Mouse (Mus musculus) ovary, adult 18-20 months (tissue): ENCODE measurements at regions not wholly inside any gene's neighbourhood (a gene's known extent, or its start where the extent isn't known, plus 50 kb on each side); places are given as distances from the start of the nearest gene placed in this dataset.

Experiments used
- DNase-seq: peaks from one replicate; pipeline ENCODE4 v3.0.0; 2022; ENCODE audit warnings: low spot score, mixed read lengths

DNA sequence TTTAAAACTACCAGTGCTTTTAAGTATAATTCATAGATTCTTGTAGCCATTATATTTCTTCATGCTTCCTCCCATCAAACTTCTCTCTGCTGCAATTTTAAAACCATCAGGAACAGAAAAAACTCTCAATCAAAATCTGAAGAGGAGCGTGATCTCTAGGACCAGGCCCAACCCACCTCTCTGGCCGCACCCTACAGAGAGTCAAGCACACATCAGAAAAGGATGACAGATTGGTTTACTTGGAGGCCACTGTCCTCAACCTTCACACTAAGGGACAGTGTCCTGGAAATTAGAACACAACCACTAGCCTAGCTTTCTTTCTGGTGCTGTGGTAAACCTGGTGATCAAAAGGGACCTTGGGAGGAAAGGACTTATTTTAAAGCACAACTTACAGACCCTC lies 342.7 kb upstream of the Map3k7 start:
- DNase-seq = no peak

DNA sequence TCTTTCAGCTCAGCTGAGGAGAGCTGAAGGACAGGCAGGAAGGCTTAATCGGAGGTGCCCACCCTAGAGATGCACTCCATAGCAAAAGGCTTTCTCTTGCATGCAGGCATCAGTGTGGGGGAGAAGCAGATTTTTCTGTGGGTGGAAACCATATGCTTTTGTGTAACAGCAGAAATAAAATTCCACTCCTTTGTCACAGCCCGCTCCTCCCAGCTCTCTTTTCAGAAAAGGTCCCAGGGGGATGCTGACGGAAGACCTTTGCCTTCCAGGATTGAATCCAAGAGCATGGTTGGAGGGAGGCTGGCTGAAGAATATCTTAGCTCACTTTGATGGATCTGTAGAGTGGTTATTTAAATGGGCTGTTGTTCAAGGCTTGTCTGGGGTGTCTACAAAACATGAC lies 336.8 kb upstream of the Map3k7 start:
- DNase-seq = no peak

DNA sequence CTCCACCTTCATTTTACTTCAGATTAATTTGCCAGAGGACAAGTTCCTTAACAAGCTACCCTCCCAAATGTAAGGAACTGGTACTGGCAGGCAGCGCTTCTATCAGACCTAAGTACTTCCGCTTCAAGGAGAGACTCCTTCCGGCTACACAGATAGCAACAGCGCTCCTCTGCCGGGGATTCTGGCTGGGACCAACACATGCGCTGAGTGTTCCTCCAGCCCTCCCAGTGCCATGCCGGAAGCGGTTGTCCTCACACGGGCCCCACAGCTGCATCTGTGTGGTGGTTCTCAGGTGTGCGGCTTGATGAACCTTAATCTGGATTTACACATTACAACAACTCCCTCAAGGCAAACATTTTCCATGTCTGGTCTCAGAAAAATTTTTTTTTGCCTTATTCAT lies 336.1 kb upstream of the Map3k7 start:
- DNase-seq = no peak

DNA sequence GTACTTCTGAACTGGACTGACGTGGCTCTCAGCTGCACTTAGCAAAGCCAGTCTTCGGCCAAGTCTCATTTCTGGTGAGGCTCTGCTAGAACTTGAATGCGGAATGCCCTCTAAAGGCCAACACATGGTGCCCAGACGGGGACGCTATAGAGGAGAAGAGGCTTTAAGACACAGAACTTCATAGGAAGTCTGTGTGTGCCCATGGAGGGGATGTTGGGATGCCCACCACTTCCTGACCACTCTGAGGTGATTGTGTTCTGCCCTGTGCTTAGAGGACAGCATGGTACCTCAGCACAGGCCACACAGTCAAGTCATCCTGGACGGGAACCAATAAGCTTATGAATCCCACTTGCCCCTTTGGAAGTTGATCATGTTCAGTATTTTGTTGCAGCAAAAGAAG lies 325.3 kb upstream of the Map3k7 start:
- no peak for DNase-seq

DNA sequence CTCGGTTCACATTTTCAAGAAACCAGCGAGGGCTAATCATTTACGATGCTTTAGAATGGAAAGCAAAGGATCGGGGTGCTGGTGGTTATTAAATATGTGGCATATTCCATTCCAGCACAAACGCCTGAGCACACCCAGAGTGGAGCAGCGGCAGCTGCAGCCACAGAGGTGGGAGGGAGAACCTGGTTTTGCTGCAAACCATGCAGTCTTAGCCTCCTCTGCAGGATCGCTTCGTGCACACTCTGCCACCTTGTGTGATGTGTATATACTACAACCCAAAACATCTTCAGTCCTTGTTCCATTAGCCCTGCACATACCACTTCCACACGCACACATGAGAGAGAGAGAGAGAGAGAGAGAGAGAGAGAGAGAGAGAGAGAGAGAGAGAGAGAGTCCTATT lies 321.7 kb upstream of the Map3k7 start:
- DNase-seq = peak; percentile 11

DNA sequence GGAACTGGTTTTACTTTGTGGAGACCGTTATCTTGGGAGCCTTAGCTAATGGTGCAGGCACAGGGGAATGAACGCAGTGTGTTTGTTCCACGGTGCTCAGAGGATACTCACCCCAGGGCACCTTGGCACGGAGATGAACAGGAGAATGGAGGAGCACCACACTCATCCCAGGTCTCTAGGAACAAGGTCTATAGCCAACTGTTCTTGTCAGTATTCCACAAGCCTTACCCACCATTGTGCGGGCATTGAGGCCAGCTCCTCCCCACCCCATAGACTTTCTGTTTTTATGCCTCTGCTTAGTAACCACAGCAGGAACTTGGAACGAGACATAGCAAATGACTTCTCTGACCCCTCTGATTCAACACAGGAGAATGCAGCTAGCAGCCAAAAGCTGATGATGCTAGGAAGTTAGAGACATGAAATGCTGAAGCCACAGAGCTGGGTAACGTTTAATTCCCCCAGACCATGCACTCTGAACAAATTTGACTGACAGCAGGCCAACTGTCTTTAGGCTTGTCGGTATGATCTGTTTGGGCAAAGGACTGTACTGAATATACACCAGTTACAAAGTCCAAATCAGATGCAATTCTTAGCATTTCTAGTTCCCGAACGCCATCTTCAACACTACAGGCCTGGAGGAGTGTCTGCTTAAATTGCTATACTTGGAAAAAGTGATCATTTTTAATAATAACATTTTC lies 321.2 kb upstream of the Map3k7 start:
- DNase-seq = peak; percentile 16

DNA sequence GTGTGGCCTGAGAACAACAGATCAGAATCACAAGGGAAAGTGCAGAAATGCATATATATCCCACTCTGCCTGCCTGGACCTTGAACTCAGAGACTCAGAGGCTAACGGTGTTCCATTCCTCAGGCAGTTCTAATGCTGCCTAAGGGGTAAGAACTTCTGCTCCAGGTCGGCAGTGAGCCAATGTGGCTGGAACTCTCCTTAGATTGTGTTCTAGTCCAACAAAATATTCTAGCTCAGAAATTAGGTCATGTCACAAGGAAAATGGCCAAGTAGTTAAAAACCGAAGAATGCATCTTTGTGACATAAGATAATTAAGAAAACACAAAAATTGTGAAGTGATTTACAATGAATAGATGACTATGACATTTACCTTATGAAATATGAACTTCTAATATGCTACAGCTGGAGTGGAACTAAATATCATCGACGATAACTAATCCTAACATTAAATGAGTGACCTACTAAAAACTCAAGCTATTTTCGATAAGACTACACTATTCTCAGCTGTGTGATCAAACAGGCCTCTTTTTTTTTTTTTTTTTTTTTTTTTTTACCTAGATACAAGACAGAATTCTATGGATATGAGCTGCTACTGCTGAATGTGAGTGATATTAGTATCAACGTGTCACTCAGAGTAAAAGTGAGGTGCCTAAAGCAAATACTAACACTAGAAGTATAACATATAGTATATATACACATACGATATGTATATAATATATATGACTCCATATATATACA lies 315.1 kb upstream of the Map3k7 start:
- DNase-seq = no peak

DNA sequence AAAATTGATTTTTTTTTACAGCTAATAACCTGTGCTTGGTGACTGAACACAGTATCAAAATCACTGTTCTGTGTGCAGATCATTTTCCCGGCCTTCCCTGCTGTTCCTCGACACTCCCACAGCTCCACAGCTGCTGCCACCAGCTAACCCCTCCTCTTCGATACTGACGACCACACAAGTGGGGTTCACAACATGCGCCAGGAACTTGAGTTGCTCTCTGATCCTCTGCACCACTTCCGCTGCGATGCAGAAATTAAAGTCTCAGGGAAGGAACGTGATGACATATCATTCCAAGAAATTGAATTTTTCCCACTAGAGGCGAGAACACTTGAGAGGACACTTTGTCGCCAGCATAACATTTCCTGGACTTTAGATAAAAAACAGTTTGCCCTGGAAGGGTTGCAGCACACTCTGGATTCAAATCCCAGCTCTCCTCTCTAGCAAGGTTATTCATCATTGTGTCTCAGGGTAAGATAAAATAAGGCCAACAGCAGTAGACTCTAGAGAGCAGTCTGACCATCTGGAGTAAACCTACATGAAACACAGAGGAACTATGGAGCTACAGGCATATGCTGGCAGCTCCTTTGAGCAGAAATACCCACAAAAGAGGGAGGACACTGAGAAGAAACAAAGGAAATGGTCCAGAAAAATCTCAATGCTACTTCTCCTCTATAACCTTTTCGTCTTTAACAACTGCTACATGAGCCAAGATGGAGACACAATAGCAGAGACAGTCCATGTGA lies 308.4 kb upstream of the Map3k7 start:
- DNase-seq = no peak

DNA sequence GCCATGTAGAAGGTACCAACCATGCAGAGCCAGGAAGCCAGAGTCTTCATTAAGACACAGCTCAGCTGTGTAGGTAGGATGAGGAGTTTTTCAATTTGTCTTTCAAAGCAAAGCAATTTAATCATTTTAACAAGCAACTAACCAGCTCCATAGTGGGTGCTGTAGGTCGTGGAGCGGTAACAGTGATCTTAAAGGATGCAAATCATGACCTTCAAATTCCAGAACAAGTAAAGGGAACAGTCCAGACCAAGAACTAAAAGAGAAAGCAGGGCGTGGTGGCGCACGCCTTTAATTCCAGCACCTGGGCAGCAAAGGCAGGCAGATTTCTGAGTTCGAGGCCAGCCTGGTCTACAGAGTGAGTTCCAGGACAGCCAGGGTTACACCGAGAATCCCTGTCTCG lies 307.8 kb upstream of the Map3k7 start:
- no peak for DNase-seq

DNA sequence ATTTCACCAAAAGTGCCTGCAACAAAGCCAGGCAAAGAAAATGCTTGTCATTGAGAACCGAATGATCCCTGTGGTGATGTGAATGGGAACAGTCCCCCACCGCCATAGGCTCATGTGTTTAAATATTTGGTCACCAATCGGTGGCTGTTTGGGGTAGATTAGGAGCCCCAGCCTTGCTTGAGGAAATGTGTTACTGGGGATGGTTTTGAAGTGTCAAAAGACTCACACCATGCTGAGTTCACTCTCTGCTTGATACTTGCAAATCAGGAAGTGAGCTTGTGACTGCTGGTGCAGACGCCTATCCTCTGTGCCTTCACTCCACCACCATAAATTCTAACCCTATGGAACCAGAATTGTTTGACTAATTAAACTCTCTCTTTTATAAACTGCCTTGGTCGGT lies 305.1 kb upstream of the Map3k7 start:
- DNase-seq = no peak

DNA sequence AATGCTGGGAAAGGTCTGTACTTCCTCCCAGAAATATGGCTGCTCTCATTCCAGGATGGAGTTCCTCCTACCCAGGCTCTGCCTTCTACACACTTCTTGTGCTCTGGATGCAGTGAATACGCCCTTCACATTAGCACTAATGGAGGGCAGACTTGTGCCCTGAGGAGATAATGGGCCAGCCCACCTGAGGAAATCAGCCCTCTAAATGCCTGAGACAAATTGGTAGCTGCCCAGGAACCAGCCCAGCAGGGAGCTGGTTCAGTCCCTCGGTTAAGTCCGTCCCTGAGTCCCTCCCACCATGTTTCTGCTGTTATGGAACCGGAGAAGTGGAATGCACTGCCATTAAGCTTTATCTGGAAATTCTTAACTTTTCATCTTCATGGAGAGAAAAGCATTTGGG lies 303.0 kb upstream of the Map3k7 start:
- no peak for DNase-seq

DNA sequence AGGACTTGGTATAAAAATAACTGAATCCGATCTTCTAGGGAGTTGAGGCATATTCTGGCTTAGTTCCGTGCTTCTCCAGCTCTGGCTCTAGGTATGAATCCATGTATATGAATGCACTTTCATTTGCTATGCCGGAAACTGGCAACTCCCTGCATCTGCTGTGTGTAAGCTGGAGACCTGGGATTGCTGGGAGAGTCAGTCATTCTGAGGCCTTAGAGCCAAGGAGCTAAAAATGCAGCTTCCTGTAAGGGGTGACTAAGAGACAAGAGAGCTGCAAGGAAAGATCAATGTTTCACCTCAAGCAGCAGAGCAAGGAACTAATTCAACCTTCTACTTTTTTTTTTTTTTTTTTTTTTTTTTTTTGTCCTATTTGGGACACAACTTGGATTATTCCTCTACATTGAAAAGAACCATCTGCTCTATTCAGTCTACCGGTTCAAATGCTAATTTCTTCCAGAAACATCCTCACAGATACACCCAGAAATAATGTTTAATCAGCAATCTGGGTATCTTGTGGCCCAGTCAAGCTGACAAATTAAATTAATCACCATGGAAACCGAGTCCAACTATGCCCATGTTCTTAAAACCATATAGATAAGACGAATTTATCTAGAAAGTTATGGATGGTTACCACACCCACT lies 292.2 kb upstream of the Map3k7 start:
- DNase-seq = no peak

DNA sequence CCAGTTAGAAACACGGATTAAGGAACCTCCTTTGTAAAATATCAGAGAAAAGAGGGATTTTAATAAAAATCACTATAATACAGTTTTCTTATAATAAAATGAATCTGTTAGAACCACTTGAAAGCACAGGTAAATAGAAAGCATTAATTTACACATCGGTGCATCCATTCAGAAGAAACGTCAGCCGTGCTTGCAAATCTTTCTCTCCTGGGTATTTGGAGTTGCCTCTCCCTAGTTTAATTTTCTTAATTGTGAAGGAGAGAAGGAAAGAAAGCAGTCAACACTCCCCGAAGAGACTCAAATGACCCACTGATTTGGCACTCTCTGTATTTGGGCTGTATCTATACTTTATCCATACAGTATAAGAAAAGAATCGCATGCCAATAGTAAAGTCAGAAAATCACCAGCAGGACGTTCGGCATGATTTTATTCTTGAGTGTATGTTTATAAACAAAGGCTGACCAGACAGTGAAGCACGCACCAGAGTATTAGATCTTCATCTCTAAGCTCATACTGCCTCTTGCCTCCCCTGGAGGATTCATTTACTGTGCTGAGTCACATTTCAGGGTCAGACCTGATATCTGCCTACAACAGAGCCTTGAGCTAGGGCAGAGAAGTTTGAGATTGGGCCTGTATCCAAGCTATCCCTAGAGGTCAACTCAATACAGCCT lies 291.6 kb upstream of the Map3k7 start:
- DNase-seq = no peak

DNA sequence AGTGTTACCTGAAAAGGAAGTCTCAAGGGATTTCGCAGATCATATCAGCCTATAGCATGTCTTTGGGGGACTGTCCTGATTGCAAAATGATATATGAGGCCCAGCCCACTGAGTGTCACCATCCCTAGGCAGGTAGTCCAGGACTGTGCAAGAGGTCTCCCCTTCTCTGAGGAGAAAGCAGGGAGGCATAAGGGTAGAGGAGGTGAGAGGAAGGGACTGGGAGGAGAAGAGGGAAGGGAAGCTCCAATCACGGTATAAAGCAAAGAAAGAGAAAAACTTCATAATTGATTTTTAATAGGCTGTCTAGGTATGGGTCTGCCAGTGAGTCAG lies 291.1 kb upstream of the Map3k7 start:
- DNase-seq = no peak

DNA sequence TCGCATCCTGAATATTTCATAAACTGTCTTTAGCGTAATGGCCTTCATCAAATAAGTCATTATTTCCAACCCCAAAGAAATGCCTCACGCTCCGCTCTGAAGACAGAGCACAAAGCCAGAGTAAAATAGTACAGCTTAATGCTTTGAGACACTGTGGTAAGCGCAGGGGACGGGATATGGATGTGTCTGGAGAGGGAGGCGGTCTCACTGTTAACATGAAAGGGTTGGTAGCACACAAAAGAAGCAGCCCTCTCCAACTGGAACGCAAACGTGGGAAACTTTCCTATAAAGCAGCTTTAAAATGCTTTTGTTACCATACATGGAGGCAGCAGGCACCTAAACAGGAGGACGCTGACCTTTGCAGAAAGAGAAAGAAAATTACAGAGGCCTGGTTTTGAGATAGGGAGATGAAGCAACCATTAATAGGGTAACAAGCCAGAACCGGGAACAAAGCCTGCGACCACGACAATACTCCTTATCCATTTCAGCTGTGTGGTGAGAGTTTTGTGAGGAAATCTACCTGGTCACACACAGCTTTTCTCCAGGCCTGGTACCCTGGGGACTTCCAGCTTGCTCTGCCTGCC lies 284.8 kb upstream of the Map3k7 start:
- no peak for DNase-seq

DNA sequence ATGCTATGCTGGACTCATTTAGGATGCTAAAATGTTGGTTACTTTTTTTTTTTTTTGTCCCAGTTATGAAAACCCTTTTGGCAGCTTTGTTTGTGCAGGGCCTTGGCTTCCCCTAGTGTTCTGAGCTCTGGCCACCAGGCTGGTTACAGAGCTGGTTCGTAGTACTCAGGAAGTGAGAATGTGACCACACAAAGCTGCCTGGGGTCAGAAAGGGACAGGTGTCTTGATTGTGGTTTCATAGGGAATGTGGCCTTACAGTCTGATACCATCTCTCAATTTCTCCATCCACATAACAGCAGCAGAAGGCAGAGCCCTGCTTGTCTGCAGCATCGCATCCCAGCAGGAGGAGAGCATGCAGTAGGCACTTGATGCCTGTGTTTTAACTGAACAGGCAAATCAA lies 282.9 kb upstream of the Map3k7 start:
- no peak for DNase-seq

DNA sequence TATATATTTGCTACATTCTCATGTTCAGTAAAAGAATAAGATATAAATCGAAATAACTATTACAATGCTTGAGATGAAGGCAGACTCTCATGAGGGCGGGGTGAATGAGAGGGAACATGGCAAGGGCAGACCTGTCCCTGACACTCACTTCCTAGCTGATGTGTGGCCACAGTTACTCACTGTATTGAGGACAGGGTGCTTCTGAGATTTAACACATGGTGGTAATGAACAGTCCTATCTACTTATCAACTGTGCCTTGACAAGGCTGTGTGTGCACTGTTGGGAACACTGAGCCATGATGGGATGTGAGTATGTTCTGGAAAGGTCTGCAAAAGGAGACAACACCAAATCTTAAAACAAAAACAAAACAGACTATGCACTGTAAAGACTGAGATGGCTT lies 274.8 kb upstream of the Map3k7 start:
- no peak for DNase-seq

DNA sequence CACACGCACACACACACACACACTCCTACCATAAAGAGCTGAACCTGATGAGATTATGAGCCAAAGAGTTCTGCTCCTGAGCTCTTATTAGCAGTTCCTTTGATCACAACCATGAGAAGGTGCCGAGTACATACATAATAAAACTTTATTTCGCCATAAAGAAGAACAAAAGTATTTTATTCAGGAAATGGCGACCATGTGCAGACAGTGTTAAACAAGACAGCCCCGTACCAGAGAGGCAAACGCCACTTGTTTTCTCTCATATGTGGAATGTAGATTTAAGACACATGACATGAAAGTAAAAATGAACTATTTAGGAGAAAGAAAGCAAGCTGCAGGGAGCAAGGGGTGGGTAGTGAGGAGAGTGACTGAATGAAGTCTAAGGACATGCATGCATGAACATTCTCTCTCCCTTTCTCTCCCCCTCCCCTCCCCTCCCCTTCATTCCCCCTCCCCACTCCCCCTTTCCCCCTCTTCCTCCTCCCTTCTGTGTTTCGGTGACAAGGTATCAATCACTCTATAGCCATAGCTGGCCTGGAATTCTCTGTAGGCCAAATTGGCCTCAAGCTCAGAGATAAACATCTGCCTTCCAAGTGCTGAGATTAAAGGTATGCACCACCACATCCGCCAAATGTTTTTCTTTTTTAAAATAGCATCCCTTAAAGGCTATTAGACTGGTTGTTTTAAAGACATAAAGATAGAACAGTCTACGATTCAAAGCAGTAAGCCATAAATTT lies 266.0 kb upstream of the Map3k7 start:
- DNase-seq = no peak

DNA sequence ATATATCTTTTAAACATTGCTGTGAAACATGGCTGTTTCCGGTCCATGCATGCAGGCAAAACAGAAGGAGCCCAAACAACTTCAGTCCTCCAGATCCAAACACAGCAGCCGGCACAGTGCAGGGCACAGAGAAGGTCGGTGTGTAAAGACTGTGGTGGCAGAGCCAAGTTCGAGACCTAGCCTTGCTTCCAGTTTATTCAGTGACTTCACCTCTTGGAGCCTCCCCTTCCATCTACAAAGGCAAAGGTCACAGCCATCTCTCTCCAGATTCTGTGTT lies 265.5 kb upstream of the Map3k7 start:
- DNase-seq = no peak

DNA sequence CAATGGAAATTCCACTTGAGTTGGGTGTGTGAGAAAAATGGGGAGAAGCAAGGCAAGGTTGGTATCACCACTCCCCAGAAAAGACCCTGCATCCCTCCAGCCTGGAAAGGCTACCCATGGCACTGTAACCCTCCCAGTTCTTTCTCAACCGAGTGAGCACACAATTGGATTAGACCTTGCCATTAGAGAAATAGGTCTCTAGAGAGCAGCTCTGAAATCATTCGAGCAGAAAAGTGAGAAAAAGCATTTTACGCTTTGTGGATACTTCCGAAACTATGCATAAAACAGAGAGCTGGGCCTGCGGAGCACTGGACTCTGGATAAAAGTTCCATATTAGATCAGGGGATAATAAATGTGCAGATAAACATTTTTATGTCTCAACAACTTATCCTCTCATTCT lies 264.6 kb upstream of the Map3k7 start:
- no peak for DNase-seq

DNA sequence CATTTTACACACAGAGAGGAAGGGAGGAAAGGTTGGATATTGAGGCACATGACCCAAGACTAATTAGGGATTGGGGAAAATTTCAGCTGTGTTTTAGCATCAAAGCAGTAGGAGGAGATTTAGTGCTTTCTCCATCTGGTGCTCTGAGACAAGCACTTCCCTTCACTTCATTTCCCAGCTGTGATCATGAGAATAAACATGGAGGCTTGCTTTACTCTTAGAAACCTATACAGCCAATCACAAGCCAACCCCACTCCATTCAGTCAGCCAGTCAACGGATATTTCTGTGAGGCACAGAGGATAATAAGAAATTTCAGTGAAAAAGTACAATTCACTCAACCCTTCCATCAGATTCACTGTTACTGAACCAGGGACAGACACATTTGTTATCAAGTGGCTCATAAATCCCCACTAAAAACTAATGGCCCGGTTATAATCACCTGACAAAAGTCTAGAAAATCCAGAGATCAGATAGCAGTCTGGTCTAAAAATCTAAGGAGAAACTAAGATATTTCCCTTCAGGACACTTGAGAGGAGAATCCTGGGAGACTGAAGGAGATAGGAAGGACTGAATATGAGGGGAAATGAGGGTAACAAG lies 249.7 kb upstream of the Map3k7 start:
- no peak for DNase-seq
